Mouse (Mus musculus): ENCODE measurements around the gene Sfxn2. TPM values are rescaled to one million over a fixed set of nuclear protein-coding genes. Genes with fewer than 3 reads are reported as not detected.

The Sfxn2 gene
- polyA plus RNA-seq, 1 experiment, result 1.3 TPM

DNA sequence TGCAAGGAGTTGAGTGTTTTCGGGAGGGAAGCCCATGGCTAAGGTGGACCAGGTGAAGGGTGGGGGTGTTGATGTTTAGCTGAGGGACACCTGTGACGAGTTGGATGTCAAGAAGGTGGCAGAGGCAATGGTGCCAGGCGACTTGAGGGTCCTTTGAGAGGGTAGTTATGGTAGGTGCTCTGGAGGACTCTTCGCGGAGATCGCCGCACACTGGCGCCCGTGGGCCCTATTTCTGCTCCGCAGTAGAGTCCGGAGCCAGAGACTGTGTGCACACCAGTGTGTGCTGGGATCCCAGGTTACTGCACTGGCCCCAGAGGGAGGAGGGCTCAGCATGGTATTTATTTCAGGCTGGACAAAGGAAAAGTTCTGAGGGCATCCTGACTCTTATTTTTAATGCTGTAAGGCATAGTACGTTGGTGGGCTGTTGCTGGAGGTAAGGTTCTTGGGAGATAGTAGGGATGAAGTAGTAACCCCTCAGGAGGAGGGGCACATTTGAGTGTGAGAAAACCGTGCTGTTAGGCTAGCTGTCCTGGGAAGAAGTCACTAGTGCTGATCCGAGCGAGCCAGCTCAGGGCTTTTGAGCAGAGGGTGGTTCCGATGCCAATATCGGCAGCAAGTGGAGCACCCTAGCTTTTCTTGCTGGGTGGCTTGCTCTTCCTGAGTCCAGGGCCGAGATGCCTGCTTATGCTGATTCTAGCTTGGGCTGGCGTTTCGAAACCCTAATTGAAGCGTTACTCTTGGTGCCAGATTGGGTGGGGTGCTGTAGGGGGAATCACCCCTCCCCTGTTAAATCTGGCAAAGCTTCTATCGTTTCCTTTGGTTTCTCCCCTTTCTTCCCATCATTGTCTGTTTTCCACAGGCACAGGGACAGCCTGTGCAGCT is 26.5 kb downstream of the Sfxn2 start:
- H3K4me1 ChIP-seq (ENCODE audit: control insufficient read depth, insufficient read depth, insufficient read length, low read length), result peaks cover 5% of the 10 kb centered on the region
- H3K27me3 ChIP-seq (ENCODE audit: control insufficient read depth, insufficient read depth, low read length), result no peaks in the 10 kb centered on the region
- H3K27ac ChIP-seq (ENCODE audit: insufficient read depth, low read depth, low read length), result peak overlapping the region; percentile 47
- TF ChIP-seq CTCF (IDR thresholded peaks at IDR 0.05; ENCODE audit: extremely low read depth, insufficient read length, insufficient replicate concordance, low read depth, low read length), result no peak
- no peak for TF ChIP-seq POLR2A (IDR thresholded peaks at IDR 0.05; ENCODE audit: low read depth, low read length)
- 2% methylated on average over 22 of the region's 22 CpGs for whole genome bisulfite sequencing
- H3K4me3 ChIP-seq (ENCODE audit: low read depth, low read length), result peak overlapping the region; percentile 94
- H3K36me3 ChIP-seq (ENCODE audit: control insufficient read depth, insufficient read depth, low read length), result no peaks in the 10 kb centered on the region; the same call in 1 of the 2 replicates

DNA sequence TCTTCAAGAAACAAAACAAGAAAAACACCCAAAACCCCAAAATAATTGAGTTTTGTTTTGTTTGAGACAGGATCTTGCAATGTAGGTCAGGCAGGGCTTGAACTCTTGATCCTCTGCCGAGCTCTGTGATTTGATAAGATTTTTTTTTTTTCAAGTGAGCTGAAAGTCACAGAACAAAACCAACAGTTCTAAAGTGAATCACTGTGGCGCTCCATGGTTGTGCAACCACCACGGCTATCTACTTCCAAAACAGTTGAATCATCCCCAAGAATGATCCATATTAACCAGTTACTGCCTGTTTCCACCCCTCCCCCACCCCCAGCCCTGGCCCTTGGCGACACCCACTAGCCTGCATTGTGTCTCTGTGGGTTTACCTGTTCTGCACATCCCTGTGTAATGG is 27.2 kb downstream of the Sfxn2 start:
- H3K36me3 ChIP-seq (ENCODE audit: control insufficient read depth, insufficient read depth, low read length), result peaks cover 2% of the 10 kb centered on the region
- 58% methylated on average over 4 of the region's 4 CpGs for WGBS
- no peaks in the 10 kb centered on the region for H3K27me3 ChIP-seq (ENCODE audit: control insufficient read depth, insufficient read depth, low read length)
- TF ChIP-seq POLR2A (IDR thresholded peaks at IDR 0.05; ENCODE audit: low read depth, low read length), result no peak
- TF ChIP-seq CTCF (IDR thresholded peaks at IDR 0.05; ENCODE audit: extremely low read depth, insufficient read length, insufficient replicate concordance, low read depth, low read length), result no peak
- H3K4me1 ChIP-seq (ENCODE audit: control insufficient read depth, insufficient read depth, insufficient read length, low read length), result peaks cover 5% of the 10 kb centered on the region
- no peak overlapping the region for H3K4me3 ChIP-seq (ENCODE audit: low read depth, low read length)
- H3K27ac ChIP-seq (ENCODE audit: insufficient read depth, low read depth, low read length), result no peak overlapping the region

GRCm38 (mm10) chr19:46601491-46601890 is 28.3 kb downstream of the Sfxn2 start:
- Histone ChIP-seq H3K4me1 (ENCODE audit: control insufficient read depth, insufficient read depth, insufficient read length, low read length) (peaks cover 5% of the 10 kb centered on the region), H3K36me3 (ENCODE audit: control insufficient read depth, insufficient read depth, low read length) (peaks cover 6% of the 10 kb centered on the region), H3K27me3 (ENCODE audit: control insufficient read depth, insufficient read depth, low read length) (no peaks in the 10 kb centered on the region), H3K4me3 (ENCODE audit: low read depth, low read length) (no peak overlapping the region), H3K27ac (ENCODE audit: insufficient read depth, low read depth, low read length) (no peak overlapping the region)
- WGBS, result 66% methylated on average over 14 of the region's 14 CpGs
- TF ChIP-seq POLR2A (IDR thresholded peaks at IDR 0.05; ENCODE audit: low read depth, low read length), result no peak
- no peak for TF ChIP-seq CTCF (IDR thresholded peaks at IDR 0.05; ENCODE audit: extremely low read depth, insufficient read length, insufficient replicate concordance, low read depth, low read length)

- H3K36me3 ChIP-seq (ENCODE audit: control insufficient read depth, insufficient read depth, low read length), result peaks cover 12% of the 10 kb centered on the region
- H3K27me3 ChIP-seq (ENCODE audit: control insufficient read depth, insufficient read depth, low read length), result no peaks in the 10 kb centered on the region
- TF ChIP-seq CTCF (IDR thresholded peaks at IDR 0.05; ENCODE audit: extremely low read depth, insufficient read length, insufficient replicate concordance, low read depth, low read length) (no peak), POLR2A (IDR thresholded peaks at IDR 0.05; ENCODE audit: low read depth, low read length) (no peak)
- 73% methylated on average over 4 of the region's 4 CpGs for WGBS
- peaks cover 9% of the 10 kb centered on the region for H3K4me1 ChIP-seq (ENCODE audit: control insufficient read depth, insufficient read depth, insufficient read length, low read length)
- no peak overlapping the region for H3K27ac ChIP-seq (ENCODE audit: insufficient read depth, low read depth, low read length)
- H3K4me3 ChIP-seq (ENCODE audit: low read depth, low read length), result no peak overlapping the region
Measured at GRCm38 (mm10) chr19:46602406-46602805, 29.2 kb downstream of the Sfxn2 start.

- no peaks in the 10 kb centered on the region for H3K27me3 ChIP-seq (ENCODE audit: control insufficient read depth, insufficient read depth, low read length)
- 87% methylated on average over 13 of the region's 13 CpGs for WGBS
- peaks cover 25% of the 10 kb centered on the region for H3K36me3 ChIP-seq (ENCODE audit: control insufficient read depth, insufficient read depth, low read length)
- peaks cover 4% of the 10 kb centered on the region; the same call in 1 of the 2 replicates for H3K4me1 ChIP-seq (ENCODE audit: control insufficient read depth, insufficient read depth, insufficient read length, low read length)
- H3K27ac ChIP-seq (ENCODE audit: insufficient read depth, low read depth, low read length), result no peak overlapping the region
- no peak overlapping the region for H3K4me3 ChIP-seq (ENCODE audit: low read depth, low read length)
- no peak for TF ChIP-seq POLR2A (IDR thresholded peaks at IDR 0.05; ENCODE audit: low read depth, low read length)
- no peak for TF ChIP-seq CTCF (IDR thresholded peaks at IDR 0.05; ENCODE audit: extremely low read depth, insufficient read length, insufficient replicate concordance, low read depth, low read length)
Measured at GRCm38 (mm10) chr19:46606718-46607117, 33.6 kb downstream of the Sfxn2 start.

- Histone ChIP-seq H3K27me3 (ENCODE audit: control insufficient read depth, insufficient read depth, low read length) (no peaks in the 10 kb centered on the region), H3K27ac (ENCODE audit: insufficient read depth, low read depth, low read length) (no peak overlapping the region), H3K4me3 (ENCODE audit: low read depth, low read length) (no peak overlapping the region), H3K36me3 (ENCODE audit: control insufficient read depth, insufficient read depth, low read length) (peaks cover 25% of the 10 kb centered on the region), H3K4me1 (ENCODE audit: control insufficient read depth, insufficient read depth, insufficient read length, low read length) (peaks cover 4% of the 10 kb centered on the region; the same call in 1 of the 2 replicates)
- TF ChIP-seq CTCF (IDR thresholded peaks at IDR 0.05; ENCODE audit: extremely low read depth, insufficient read length, insufficient replicate concordance, low read depth, low read length) (peak; percentile 32; the same call in 1 of the 2 replicates), POLR2A (IDR thresholded peaks at IDR 0.05; ENCODE audit: low read depth, low read length) (no peak)
- 59% methylated on average over 7 of the region's 7 CpGs for WGBS
Measured at GRCm38 (mm10) chr19:46607424-46607823, 34.3 kb downstream of the Sfxn2 start.

- Histone ChIP-seq H3K4me3 (ENCODE audit: low read depth, low read length) (no peak overlapping the region), H3K36me3 (ENCODE audit: control insufficient read depth, insufficient read depth, low read length) (peaks cover 28% of the 10 kb centered on the region), H3K4me1 (ENCODE audit: control insufficient read depth, insufficient read depth, insufficient read length, low read length) (peaks cover 4% of the 10 kb centered on the region; the same call in 1 of the 2 replicates), H3K27me3 (ENCODE audit: control insufficient read depth, insufficient read depth, low read length) (no peaks in the 10 kb centered on the region), H3K27ac (ENCODE audit: insufficient read depth, low read depth, low read length) (no peak overlapping the region)
- 96% methylated on average over 7 of the region's 7 CpGs for WGBS
- TF ChIP-seq CTCF (IDR thresholded peaks at IDR 0.05; ENCODE audit: extremely low read depth, insufficient read length, insufficient replicate concordance, low read depth, low read length), result no peak
- TF ChIP-seq POLR2A (IDR thresholded peaks at IDR 0.05; ENCODE audit: low read depth, low read length), result no peak
Measured at GRCm38 (mm10) chr19:46608158-46608557, 35.0 kb downstream of the Sfxn2 start.
